Mouse (Mus musculus): ENCODE results near the gene Samd15.
"Not testable (repeated sequence)": the region's sequence is repeated elsewhere in the genome, so short reads cannot be mapped to it uniquely, and the experiment has no call there.

Gene Samd15

GRCm38 (mm10) chr12:87199206-87199972 lies at the start of gene Samd15:
Gene Samd15, plus strand, starts transcription at chr12:87199723.
- DNase-seq (ENCODE audit: low spot score): peak; percentile 17

- not testable (repeated sequence) for DNase-seq (ENCODE audit: low spot score)
Observed at GRCm38 (mm10) chr12:87154448-87154847, 45.1 kb upstream of the Samd15 start.

DNA sequence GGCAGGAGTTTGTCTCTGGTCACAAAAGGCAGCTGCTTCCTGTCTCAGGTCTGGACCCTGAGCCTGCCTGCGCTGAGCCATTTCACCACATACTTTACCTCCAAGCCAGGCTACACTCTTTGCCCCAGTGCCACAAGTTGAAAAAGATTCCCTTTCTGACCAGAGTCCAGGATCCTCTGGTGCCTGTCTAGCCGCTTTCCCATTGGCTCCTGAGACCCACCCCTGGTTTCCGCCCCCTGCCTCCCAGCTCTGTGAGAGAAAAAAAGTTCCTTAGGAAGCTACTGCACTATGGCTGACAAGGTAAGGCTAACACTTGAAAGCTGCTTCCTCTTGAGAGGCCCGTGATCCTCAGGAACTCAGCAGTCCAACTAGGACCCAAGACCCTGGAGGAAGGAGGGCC lies 42.2 kb upstream of the Samd15 start:
- no peak for DNase-seq (ENCODE audit: low spot score)

DNA sequence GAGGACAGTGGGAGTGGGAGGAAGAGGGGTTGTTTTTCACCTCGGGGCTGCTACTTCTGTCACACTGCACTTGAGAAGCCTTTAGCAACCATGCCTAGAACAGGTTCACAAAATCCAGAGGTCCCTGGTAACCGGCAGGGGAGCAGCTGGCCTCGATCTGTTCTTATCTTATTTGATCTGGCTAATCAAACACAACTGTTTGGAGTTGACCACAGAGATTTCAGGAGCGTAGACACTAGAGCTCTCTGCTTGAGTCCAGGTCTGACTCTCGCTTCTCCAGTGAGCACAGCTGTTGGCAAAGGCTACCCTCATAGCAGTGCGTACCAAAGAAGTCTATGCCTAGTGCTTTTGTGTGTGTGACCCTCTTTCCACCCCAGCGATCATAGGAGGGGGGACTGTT lies 41.4 kb upstream of the Samd15 start:
- DNase-seq (ENCODE audit: low spot score): no peak

GRCm38 (mm10) chr12:87160310-87160709 lies 39.2 kb upstream of the Samd15 start:
- no peak for DNase-seq (ENCODE audit: low spot score)

DNA sequence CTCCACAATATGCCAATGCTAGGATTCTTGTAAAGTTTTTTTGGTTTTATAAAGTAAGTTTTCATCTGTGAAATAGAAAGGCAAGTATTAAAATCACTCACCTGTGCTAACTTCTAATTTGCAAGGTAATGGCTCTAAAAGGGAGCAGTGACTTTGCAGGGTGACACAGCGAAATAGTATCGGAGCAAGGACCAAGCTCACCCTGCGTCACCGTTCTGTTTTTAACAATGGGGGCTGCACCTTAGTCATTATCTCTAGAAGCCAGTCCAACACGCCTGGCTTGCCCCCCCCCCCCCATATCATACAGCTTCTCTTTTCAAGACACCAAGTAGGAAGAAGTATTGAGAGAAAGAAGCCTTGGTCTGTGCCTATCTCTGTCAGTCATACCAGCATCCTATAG lies 38.7 kb upstream of the Samd15 start:
- no peak for DNase-seq (ENCODE audit: low spot score)

DNA sequence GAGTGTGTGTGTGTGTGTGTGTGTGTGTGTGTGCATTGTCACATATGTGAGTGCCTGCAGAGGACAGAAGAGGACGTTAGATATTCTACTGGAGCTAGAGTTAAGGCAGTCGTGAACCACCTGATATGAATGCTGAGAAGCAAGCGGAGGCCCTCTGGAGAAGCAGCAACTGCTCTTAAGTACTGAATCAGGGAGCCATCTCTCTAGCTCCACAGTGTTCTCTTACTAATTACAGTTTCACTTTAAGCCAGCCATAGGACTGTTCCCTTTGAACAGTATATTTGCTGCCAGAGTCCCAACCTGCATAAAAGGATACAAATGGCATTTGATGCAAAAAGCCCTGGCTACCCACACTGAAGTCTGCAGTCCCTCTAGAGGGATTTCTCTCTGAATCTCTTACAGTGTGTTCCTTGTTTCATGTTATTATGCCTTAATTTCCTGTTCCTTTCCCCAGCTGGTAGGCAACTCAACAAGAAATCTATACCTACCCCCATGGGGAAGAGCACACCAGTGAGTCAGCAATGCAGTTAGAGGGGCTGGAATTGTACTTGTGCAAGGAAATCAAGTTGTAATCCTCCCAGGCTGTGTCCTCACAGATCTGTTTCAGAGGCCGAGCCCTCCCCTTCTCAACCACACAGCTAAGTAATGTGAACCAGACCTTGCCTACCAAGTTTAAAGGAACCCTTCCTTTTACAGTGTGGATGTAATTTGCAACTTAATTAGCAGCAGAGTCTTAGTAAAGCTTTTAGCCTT lies 24.2 kb upstream of the Samd15 start:
- DNase-seq (ENCODE audit: low spot score): no peak

DNA sequence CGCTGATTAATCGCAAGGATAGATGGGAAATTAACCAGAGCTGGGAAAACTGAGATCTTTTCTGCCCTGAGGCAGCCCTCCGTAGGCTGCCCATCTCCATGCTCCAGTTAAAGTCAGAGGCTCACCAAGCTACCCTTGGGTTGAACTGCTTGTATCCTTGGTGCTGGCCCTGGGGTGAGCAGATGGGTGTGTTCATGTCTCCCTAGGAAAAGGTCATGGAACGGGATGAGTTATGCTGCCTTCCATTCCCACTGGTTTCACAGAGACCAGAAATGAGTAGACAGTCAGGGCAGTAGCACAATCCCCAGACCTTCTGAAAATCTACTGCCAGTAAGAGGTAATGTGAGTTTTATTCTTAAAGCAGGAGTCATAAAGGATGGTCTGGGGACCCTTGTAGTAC lies 21.9 kb upstream of the Samd15 start:
- DNase-seq (ENCODE audit: low spot score): no peak

- DNase-seq (ENCODE audit: low spot score): no peak
Observed at GRCm38 (mm10) chr12:87193008-87193407, 6.5 kb upstream of the Samd15 start.

- DNase-seq (ENCODE audit: low spot score): no peak
Observed at GRCm38 (mm10) chr12:87195069-87195468, 4.5 kb upstream of the Samd15 start.

DNA sequence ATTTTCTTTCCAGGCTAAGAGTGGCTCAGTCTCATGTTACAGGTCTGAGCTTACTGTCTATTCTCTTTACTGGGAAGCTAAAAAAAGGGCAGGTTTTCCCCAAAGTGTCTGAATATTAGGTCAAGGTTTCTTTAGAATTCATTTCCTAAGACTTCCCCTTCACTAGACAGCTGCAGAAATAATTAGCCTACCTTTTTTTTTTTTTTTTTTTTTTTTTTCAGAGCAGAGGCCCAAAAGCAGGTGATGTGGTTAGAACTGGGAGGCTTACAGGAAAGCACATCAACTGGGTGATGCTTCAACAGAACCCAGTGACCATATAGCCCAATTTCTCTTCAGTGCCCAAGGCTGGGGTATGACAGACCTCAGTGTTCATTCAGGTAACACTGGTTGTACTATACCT lies 3.2 kb upstream of the Samd15 start:
- DNase-seq (ENCODE audit: low spot score): no peak

DNA sequence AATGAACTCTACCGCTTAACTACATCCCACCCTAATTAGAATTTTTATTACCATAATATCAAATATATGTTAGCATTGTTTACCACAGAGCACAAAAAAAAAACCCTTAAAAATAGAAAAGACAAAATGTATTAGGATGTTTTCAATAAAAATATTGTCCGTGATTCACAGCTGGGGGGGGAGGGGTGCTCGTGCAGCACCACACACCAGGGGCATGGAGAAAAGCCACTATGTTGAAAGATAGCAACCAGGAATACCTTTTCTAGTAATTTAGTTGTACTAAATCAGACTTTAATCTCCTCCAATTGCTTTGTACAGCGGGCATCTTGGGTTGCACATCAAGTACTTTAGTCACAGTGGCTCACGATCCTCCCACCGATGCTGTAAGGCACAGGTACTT lies 731 bp upstream of the Samd15 start:
- no peak for DNase-seq (ENCODE audit: low spot score)

GRCm38 (mm10) chr12:87199973-87200586 lies 557 bp downstream of the Samd15 start, which contains the start of gene Tmed8:
Gene Tmed8, minus strand, starts transcription at chr12:87200454.
- DNase-seq (ENCODE audit: low spot score): peak; percentile 65

GRCm38 (mm10) chr12:87201694-87202093 lies 2.2 kb downstream of the Samd15 start:
- no peak for DNase-seq (ENCODE audit: low spot score)

DNA sequence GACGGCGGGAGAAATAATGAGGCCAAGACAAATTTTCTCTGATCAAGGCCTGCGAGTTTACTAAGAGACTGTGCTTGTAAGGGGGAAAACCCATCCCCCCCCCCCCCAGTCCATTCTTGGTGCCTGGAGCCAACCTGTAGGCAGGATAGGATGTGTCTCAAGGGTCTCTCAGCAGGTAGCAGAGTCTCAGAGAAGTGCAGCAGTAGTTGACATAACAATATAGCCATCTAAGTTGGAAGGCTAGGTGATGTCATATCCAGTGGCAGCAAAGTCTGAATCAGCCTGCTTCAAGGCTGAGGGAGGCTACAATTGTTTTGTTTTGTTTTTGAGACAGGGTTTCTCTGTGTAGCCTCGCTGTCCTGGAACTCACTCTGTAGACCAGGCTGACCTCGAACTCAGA lies 6.3 kb downstream of the Samd15 start:
- DNase-seq (ENCODE audit: low spot score): not testable (repeated sequence)

GRCm38 (mm10) chr12:87212844-87213606 lies 13.5 kb downstream of the Samd15 start:
- no peak for DNase-seq (ENCODE audit: low spot score)

- DNase-seq (ENCODE audit: low spot score): no peak
Observed at GRCm38 (mm10) chr12:87216053-87216452, 16.5 kb downstream of the Samd15 start.

- DNase-seq (ENCODE audit: low spot score): no peak
Observed at GRCm38 (mm10) chr12:87217596-87217995, 18.1 kb downstream of the Samd15 start.

GRCm38 (mm10) chr12:87219362-87219761 lies 19.8 kb downstream of the Samd15 start:
- no peak for DNase-seq (ENCODE audit: low spot score)

DNA sequence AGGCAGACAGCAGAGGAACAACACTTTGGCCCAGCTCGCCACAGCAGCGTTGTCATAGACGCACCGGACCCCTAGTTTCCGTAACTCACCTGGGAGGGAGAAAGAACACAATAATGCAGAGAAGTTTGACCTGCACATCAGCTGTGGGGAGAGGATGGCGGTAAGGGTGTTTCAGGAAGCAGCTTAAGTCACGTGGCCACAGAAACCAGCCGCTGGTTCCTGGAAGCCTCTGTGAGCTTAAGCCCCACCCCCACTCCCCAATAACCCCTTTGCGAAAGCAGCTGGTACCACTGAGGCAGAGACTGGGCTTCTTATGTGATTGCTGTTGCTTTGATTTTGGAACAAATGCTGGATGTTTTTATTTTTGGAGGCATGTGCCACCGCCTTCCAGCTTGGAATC lies 25.4 kb downstream of the Samd15 start:
- DNase-seq (ENCODE audit: low spot score): no peak

DNA sequence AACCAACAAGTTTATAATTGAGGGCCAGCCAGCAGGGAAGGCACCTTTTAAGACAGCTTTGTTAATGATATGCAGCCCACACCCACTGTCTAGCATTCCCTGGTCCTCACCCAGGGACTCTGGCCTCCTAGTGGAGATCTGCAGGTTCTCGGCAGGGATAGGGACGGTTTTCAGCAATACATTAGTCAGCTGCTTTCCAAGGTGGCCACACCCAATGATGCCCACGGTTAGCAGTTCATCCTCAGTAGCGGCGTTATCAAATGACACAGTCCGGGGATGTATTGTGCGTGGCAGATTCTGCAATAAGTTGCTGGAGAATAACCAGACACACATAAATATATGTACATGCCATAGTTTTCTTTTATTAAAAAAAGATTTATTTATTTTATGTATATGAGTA lies 27.3 kb downstream of the Samd15 start:
- DNase-seq (ENCODE audit: low spot score): no peak

DNA sequence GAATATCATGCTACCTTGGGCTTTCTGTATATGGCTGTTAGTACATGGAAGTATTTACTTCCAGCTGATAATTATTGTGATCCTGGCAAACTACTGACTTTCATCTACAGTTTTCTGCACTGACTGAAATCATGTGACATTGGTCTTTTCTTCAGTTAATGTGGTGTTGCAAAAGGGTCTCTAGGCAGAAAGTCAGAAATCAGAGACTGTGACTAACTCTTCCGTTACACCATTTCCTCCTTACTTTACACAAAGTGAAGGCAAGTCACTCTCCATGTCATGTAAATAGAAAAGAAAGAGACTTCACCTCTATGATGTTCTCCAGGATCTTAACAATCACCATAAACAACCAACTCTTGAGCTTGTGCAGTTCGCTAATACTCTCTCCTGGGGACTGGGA lies 30.1 kb downstream of the Samd15 start:
- DNase-seq (ENCODE audit: low spot score): no peak
